Mouse (Mus musculus) Patski (cell line): ENCODE measurements around the gene Slc12a8. TPM values are rescaled to one million over a fixed set of nuclear protein-coding genes. Genes with fewer than 3 reads are reported as not detected.

Experiments used
- ATAC-seq: fragments of 100-300 bp; one replicate; pipeline ENCODE4 v1.8.0; 2021
- CTCF ChIA-PET: fragments of 350-600 bp; sonication (Branson Sonifier 250); formaldehyde crosslinking; loops from one replicate; lab custom pipeline; 2022; ENCODE audit warnings: inconsistent platforms; lab: Charles Lee
- POLR2A ChIA-PET: fragments of 350-600 bp; sonication (Branson Sonifier 250); formaldehyde crosslinking; loops from one replicate; lab custom pipeline; 2022; ENCODE audit warnings: antibody characterized with exemption, inconsistent platforms; lab: Charles Lee
- DNase-seq: peaks from one replicate; pipeline ENCODE4 v3.0.0-alpha.2; 2011; ENCODE audit warnings: low read depth, low spot score
- H3K27me3 ChIP-seq: fragments of 371-371 bp; one replicate; pipeline ENCODE4 v1.5.1; 2021
- CTCF ChIP-seq: fragments of 100-300 bp; IDR thresholded peaks from one replicate; pipeline ENCODE4 v1.5.1; 2021
- in situ Hi-C: fragments of 300-500 bp; cut with MboI; formaldehyde crosslinking; loops from 3 replicates; pipeline ENCODE4 v1.11.1; 2018; ENCODE audit warnings: low pct_unique_long_range_greater_than_20kb, mixed read lengths
- polyA plus RNA-seq: library from polyadenylated mRNA; unstranded; gene quantifications from one replicate; pipeline ENCODE4 v1.2.3, GENCODE M21; 2021

Slc12a8 gene
- polyA plus RNA-seq, 1 experiment from 2014 or later, result 1.2 TPM

- DNase-seq (no peak), ATAC-seq (no peak)
- TF ChIP-seq CTCF, result no peak
- POLR2A ChIA-PET, result no interaction called here
- H3K27me3 ChIP-seq, result no peaks in the 10 kb centered on the region
- in situ Hi-C loops, result no loop called here
- CTCF ChIA-PET, result no interaction called here
Observed at GRCm38 (mm10) chr16:33568269-33569016, 51.3 kb downstream of the Slc12a8 start.

- CTCF ChIA-PET, result no interaction called here
- TF ChIP-seq CTCF, result no peak
- ATAC-seq (no peak), DNase-seq (no peak)
- no peaks in the 10 kb centered on the region for H3K27me3 ChIP-seq
- in situ Hi-C loops, result no loop called here
- POLR2A ChIA-PET, result no interaction called here
Observed at GRCm38 (mm10) chr16:33572646-33573045, 55.5 kb downstream of the Slc12a8 start.

GRCm38 (mm10) chr16:33573703-33574102, 56.6 kb downstream of the Slc12a8 start:
- in situ Hi-C loops, result no loop called here
- H3K27me3 ChIP-seq, result no peaks in the 10 kb centered on the region
- ChIA-PET CTCF (interaction anchor here (0.7 kb wide), 1 partner anchor 545 kb away, joined by 3 read pairs; no protein-coding TSS in a partner anchor), POLR2A (no interaction called here)
- no peak for TF ChIP-seq CTCF
- DNase-seq (no peak), ATAC-seq (no peak)

DNA sequence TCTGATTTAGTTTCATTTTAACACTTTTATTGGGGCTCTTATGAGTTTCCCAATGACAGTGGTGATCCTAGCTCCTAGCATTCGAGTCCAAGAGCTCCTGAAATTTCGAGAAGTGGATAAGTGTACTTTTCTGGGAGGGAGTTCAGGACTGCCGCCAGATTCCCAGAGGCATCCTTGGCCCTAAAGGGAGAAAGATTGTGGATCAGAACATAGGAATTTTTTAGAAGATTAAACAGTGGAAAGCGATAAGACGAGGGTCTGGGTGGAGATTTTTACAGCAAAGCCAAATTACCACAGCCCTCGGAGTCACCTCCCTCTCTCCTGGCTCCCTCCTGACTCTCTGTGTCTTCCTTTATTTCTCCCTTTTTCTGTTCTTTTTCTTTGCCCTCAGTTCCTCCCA, 58.6 kb downstream of the Slc12a8 start:
- H3K27me3 ChIP-seq, result no peaks in the 10 kb centered on the region
- DNase-seq, result no peak
- ATAC-seq, result no peak
- CTCF ChIA-PET, result interaction anchor here (1.6 kb wide), 1 partner anchor 16 kb away, joined by 5 read pairs; no protein-coding TSS in a partner anchor
- POLR2A ChIA-PET, result no interaction called here
- no peak for TF ChIP-seq CTCF
- in situ Hi-C loops, result no loop called here

DNA sequence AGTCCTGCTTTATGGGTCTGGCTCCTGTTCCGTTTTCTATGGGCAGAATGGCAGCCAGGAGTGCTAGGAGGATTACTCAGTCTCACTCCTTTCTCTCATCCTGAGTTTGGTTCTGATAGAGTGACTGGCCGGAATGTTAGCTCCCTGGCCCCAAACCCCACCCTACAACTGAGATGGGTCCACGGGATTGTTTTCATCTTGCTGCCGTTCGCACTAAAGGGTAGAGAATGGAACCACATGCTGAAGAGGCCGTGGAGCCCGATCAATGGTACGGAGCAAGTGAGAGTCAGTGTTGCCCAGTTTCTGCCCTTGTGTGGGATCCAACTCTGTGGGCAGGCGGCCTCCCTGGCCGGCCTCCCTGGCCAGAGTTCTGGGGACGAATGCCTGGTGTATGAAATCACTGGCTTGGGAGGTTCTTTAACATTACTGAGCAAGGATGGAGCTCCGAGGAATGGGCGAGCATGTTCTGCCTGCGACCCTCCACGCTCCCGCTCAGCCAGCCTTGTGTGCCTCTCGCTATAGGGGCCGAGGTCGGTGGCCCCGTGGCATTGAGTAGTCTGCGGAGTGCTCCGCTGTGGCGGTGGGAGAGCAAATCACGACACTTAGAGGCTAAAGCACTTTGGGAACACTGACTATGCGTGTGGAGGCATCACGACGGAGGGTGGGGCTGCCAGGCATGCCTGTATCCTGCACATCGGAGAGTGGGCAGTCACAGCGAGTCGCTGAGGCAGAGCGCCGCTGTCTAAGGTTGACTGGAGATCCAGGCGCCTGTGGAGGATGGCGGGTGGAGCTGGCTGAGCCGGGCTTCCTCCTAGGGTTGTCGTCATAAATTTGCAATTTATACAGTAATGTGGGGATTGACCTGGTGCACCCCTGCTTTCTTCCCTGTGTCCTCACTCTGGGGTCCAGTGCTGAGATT, 59.4 kb downstream of the Slc12a8 start:
- CTCF ChIA-PET, result interaction anchor here (1.1 to 1.6 kb wide), 2 partner anchors 14 to 17 kb away, joined by 3 to 5 read pairs; no protein-coding TSS in a partner anchor
- DNase-seq, result peak; percentile 46
- peak; percentile 65 for ATAC-seq
- no peak for TF ChIP-seq CTCF
- in situ Hi-C loops, result no loop called here
- no peaks in the 10 kb centered on the region for H3K27me3 ChIP-seq
- POLR2A ChIA-PET, result interaction anchor here (1.0 kb wide), 1 partner anchor 16 kb away, joined by 3 read pairs; no protein-coding TSS in a partner anchor

GRCm38 (mm10) chr16:33578462-33578861, 61.3 kb downstream of the Slc12a8 start:
- DNase-seq (no peak), ATAC-seq (no peak)
- no peak for TF ChIP-seq CTCF
- no peaks in the 10 kb centered on the region for H3K27me3 ChIP-seq
- POLR2A ChIA-PET, result interaction anchor here (0.6 to 1.3 kb wide), 2 partner anchors 13 to 140 kb away, joined by 4 to 5 read pairs; no protein-coding TSS in a partner anchor
- CTCF ChIA-PET, result no interaction called here
- in situ Hi-C loops, result no loop called here

GRCm38 (mm10) chr16:33580331-33580730, 63.2 kb downstream of the Slc12a8 start:
- no peak for TF ChIP-seq CTCF
- no peak for ATAC-seq
- ChIA-PET CTCF (interaction anchor here (1.2 to 1.3 kb wide), 2 partner anchors 14 to 19 kb away, joined by 3 to 6 read pairs; no protein-coding TSS in a partner anchor), POLR2A (interaction anchor here (1.3 kb wide), 1 partner anchor 98 kb away, joined by 6 read pairs; no protein-coding TSS in a partner anchor)
- in situ Hi-C loops, result no loop called here
- no peak for DNase-seq
- H3K27me3 ChIP-seq, result no peaks in the 10 kb centered on the region

DNA sequence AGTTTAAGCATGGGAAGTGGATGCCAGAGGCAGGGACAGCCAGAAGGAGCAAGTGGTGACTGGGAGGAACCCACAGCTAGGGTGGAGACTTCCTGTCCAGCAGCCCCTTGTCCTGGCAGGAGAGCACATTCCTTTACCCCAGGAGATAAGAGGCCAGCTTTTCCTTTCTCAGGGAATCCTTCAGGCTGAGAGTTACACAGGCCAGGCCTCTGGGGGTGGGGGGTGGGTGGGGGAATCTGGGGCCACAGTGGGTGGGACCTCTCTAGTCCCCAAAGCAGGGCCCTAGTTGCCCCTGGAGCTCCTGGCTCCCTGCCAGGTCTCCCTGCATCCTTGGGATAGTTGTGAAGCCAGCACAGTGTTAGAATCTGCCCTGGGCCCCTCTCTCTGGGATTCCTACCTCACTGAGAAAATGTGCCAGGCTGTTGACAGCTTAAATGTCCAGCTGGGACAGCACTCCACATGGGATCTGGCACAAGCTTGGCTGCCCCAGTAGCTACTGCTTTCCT, 63.7 kb downstream of the Slc12a8 start:
- no peaks in the 10 kb centered on the region for H3K27me3 ChIP-seq
- ChIA-PET CTCF (interaction anchor here (1.2 to 1.3 kb wide), 2 partner anchors 14 to 19 kb away, joined by 3 to 6 read pairs; no protein-coding TSS in a partner anchor), POLR2A (interaction anchor here (1.3 kb wide), 1 partner anchor 97 kb away, joined by 6 read pairs; no protein-coding TSS in a partner anchor)
- ATAC-seq (peak; percentile 25), DNase-seq (peak; percentile 43)
- no peak for TF ChIP-seq CTCF
- in situ Hi-C loops, result no loop called here

DNA sequence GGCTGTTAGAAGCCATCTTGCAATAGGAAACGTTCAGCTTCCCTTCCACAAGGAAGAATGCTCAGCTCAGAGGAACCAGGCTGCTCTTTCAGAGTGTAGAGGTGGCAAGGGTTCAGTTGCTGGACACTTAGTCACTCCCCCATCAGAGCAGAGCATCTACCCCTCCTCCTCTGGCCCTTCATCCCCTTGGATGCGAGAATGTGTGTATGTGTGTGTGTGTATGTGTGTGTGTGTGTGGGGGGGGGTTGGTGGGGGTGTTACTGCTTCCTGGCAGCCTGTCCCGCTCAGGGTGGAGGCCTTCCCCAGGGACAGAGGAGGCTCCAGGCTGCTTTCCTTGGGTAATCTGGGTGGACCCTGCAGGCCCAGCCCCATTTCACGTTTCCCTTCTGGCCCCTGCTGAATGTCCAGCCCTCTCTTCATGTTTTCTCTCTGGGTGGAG, 64.6 kb downstream of the Slc12a8 start:
- DNase-seq, result no peak
- no peak for TF ChIP-seq CTCF
- no peak for ATAC-seq
- in situ Hi-C loops, result no loop called here
- H3K27me3 ChIP-seq, result no peaks in the 10 kb centered on the region
- ChIA-PET POLR2A (interaction anchor here (0.9 kb wide), 1 partner anchor 12 kb away, joined by 3 read pairs; no protein-coding TSS in a partner anchor), CTCF (no interaction called here)

DNA sequence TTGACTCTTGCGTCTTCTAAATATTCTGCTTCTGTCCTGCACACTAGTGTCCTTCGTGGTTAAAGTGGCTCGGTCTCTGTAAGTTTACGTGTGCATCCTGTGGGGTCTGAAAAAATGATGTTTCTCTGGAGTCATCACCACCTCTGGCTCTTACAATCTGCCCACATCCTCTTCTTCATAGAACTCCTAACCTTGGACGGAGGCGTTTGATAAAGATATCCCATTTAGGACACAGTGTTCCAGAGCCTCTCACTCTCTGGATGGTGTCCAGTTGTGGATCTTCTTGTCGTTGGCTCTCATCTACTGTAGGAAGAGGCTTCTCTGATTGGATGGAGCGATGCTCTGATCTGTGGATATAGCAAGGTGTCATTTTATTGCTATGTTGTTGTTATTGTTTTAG, 65.4 kb downstream of the Slc12a8 start:
- DNase-seq (no peak), ATAC-seq (no peak)
- TF ChIP-seq CTCF, result no peak
- CTCF ChIA-PET, result no interaction called here
- in situ Hi-C loops, result no loop called here
- POLR2A ChIA-PET, result no interaction called here
- H3K27me3 ChIP-seq, result no peaks in the 10 kb centered on the region
